Mouse (Mus musculus) midbrain, embryonic 14.5 days (tissue): Measurements from ENCODE around the gene Ino80. TPM values are rescaled to one million over a fixed set of nuclear protein-coding genes. Genes with fewer than 3 reads are reported as not detected.

ENCODE experiments used
- ATAC-seq: fragments of 200-750 bp; cut with Nextera tagmentation; 2 replicates; pipeline ENCODE4 v1.8.0; 2017; ENCODE audit warnings: moderate number of reproducible peaks, moderate library complexity; ENCODE audit not compliant: low FRiP score, low TSS enrichment
- DNase-seq: peaks from one replicate; pipeline ENCODE4 v3.0.0-alpha.2; 2015
- H3K27ac ChIP-seq: fragments of 300-500 bp; sonication (generic); replicated peaks from 2 replicates; pipeline ENCODE4 v1.5.1; 2014; ENCODE audit warnings: mild to moderate bottlenecking, low read depth, low read length, moderate library complexity
- H3K27me3 ChIP-seq: fragments of 300-500 bp; sonication (generic); 2 replicates; pipeline ENCODE4 v1.6.1; 2014; ENCODE audit warnings: low read length, control low read depth, mixed read lengths; ENCODE audit not compliant: control insufficient read depth, insufficient read depth
- H3K36me3 ChIP-seq: fragments of 300-500 bp; sonication (generic); 2 replicates; pipeline ENCODE4 v1.6.1; 2014; ENCODE audit warnings: low read length, control low read depth; ENCODE audit not compliant: control insufficient read depth, insufficient read depth
- H3K4me1 ChIP-seq: fragments of 300-500 bp; sonication (generic); 2 replicates; pipeline ENCODE4 v1.6.1; 2014; ENCODE audit warnings: mild to moderate bottlenecking, antibody characterized with exemption, low read length, control low read depth; ENCODE audit not compliant: control insufficient read depth, insufficient read depth
- H3K4me2 ChIP-seq: fragments of 300-500 bp; sonication (generic); 2 replicates; pipeline ENCODE4 v1.6.1; 2014; ENCODE audit warnings: mild to moderate bottlenecking, low read length, moderate library complexity
- H3K4me3 ChIP-seq: fragments of 300-500 bp; sonication (generic); replicated peaks from 2 replicates; pipeline ENCODE4 v1.5.1; 2014; ENCODE audit warnings: low read depth, low read length
- H3K9ac ChIP-seq: fragments of 300-500 bp; sonication (generic); replicated peaks from 2 replicates; pipeline ENCODE4 v1.6.1; 2014; ENCODE audit warnings: mild to moderate bottlenecking, low read length, moderate library complexity
- H3K9me3 ChIP-seq: fragments of 300-500 bp; sonication (generic); 2 replicates; pipeline ENCODE4 v1.6.1; 2016; ENCODE audit warnings: low read length, control low read depth, mixed read lengths; ENCODE audit not compliant: control insufficient read depth
- WGBS: fragments of 180-500 bp; shearing (Covaris S2); extraction: QIAGEN DNeasy Blood & Tissue Kit; methylation state at CpG from one replicate; pipeline ENCODE4 v1.1.7; 2014; 5-methylcytosine and 5-hydroxymethylcytosine counted together
- polyA plus RNA-seq: library from polyadenylated mRNA; unstranded; fragments of >200 nt; fragmentation: Nextera tagmentation; extraction: Ambion mirVana; gene quantifications from 2 replicates; pipeline ENCODE4 v1.2.1, GENCODE M21; 2014

The Ino80 gene
- polyA plus RNA-seq, 1 experiment from 2014 or later = 6.5 TPM

- ATAC-seq = no peak
- Histone ChIP-seq H3K27ac (no peak overlapping the region), H3K27me3 (no peaks in the 10 kb centered on the region), H3K36me3 (peaks cover 87% of the 10 kb centered on the region), H3K4me3 (no peak overlapping the region), H3K4me2 (no peak overlapping the region), H3K9ac (no peak overlapping the region), H3K9me3 (no peaks in the 10 kb centered on the region), H3K4me1 (no peaks in the 10 kb centered on the region)
- WGBS = 75% methylated on average over 3 of the region's 3 CpGs
- no peak for DNase-seq
Observed at GRCm38 (mm10) chr2:119377826-119378225, 99.7 kb downstream of the Ino80 start.

GRCm38 (mm10) chr2:119377286-119377685 lies 100.2 kb downstream of the Ino80 start:
- Histone ChIP-seq H3K4me3 (no peak overlapping the region), H3K9ac (no peak overlapping the region), H3K36me3 (peaks cover 87% of the 10 kb centered on the region), H3K4me2 (no peak overlapping the region), H3K9me3 (no peaks in the 10 kb centered on the region), H3K27ac (no peak overlapping the region), H3K4me1 (no peaks in the 10 kb centered on the region), H3K27me3 (no peaks in the 10 kb centered on the region)
- 84% methylated on average over 9 of the region's 9 CpGs for WGBS
- no peak for DNase-seq
- no peak for ATAC-seq

DNA sequence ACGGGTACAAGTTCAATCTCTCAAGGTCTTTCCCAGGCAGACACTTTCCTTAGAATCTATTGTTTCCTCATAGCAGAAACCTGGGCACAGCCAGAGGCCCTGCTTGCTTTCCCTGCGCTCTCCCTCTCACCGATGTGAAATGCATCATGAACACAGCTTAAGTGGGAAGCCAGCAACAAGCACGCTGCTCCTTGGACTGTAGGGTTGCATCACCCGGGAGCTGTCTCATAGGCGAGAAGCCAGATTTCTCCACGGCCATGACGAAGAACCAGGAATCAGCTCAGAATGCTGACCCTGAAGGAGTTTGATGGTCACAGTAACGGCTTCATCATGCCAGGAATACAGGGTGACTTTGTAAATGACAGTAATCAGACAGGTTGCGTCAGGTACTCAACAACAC lies 107.4 kb downstream of the Ino80 start:
- Histone ChIP-seq H3K9ac (no peak overlapping the region), H3K36me3 (peaks cover 48% of the 10 kb centered on the region), H3K27ac (no peak overlapping the region), H3K4me2 (no peak overlapping the region), H3K27me3 (no peaks in the 10 kb centered on the region), H3K9me3 (no peaks in the 10 kb centered on the region), H3K4me3 (no peak overlapping the region), H3K4me1 (no peaks in the 10 kb centered on the region)
- 97% methylated on average over 10 of the region's 10 CpGs for WGBS
- DNase-seq (no peak), ATAC-seq (no peak)

DNA sequence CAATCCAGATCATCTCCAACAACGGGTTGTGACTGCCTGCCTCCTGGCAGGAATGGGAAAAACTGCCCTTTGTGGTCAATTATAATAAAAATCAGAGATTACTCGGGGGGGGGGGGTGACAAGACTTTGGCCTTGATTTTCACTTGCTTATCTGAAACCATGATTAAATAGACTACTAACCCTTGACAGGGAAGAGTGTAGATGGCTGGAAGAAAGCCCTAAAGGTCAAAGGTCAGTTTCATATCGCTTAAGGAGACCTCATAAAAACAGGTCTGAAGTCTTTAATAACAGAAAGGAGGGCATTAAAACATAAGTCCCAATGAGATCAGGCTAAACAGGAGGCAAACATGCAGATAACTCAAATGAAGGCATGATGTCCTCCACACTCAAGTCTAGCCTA lies 110.1 kb downstream of the Ino80 start:
- ATAC-seq = no peak
- no peak overlapping the region for H3K4me2 ChIP-seq
- no peak overlapping the region for H3K4me3 ChIP-seq
- 83% methylated on average over 3 of the region's 3 CpGs for WGBS
- H3K36me3 ChIP-seq = peaks cover 22% of the 10 kb centered on the region
- no peak overlapping the region for H3K9ac ChIP-seq
- H3K27ac ChIP-seq = no peak overlapping the region
- no peaks in the 10 kb centered on the region for H3K9me3 ChIP-seq
- no peak for DNase-seq
- no peaks in the 10 kb centered on the region for H3K27me3 ChIP-seq
- no peaks in the 10 kb centered on the region for H3K4me1 ChIP-seq

GRCm38 (mm10) chr2:119364969-119365368 lies 112.5 kb downstream of the Ino80 start:
- H3K27ac ChIP-seq = no peak overlapping the region
- no peaks in the 10 kb centered on the region for H3K27me3 ChIP-seq
- H3K36me3 ChIP-seq = no peaks in the 10 kb centered on the region; the same call in 1 of the 2 replicates
- H3K4me3 ChIP-seq = no peak overlapping the region
- H3K9ac ChIP-seq = no peak overlapping the region
- no peak overlapping the region for H3K4me2 ChIP-seq
- 85% methylated on average over 3 of the region's 3 CpGs for WGBS
- no peaks in the 10 kb centered on the region for H3K4me1 ChIP-seq
- ATAC-seq (no peak), DNase-seq (no peak)
- peaks cover 15% of the 10 kb centered on the region for H3K9me3 ChIP-seq

GRCm38 (mm10) chr2:119359721-119360291 lies 117.7 kb downstream of the Ino80 start:
- Histone ChIP-seq H3K27me3 (no peaks in the 10 kb centered on the region), H3K4me2 (no peak overlapping the region), H3K9ac (no peak overlapping the region), H3K4me1 (no peaks in the 10 kb centered on the region), H3K27ac (no peak overlapping the region), H3K9me3 (peaks cover 15% of the 10 kb centered on the region), H3K4me3 (no peak overlapping the region), H3K36me3 (no peaks in the 10 kb centered on the region)
- no peak for ATAC-seq
- WGBS = 93% methylated on average over 2 of the region's 2 CpGs
- DNase-seq = no peak

DNA sequence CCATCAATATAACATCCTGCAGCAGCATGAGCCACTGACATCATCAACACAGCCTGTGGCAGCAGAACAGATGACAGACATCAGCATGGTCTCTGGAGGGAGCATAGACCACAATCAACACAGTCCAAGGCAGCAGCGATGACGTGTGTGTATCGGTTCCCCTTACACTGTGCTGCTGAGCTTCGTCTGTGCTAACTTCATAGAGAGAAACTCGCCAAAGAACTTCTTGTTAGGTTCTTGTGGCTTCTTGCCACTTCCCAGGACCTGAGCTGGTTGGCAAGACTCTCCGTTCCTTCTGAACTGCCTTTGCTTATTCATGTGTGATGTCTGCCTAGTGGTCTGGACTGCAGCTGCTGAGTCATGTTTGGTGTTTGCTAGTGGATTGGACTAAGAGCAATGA lies 119.2 kb downstream of the Ino80 start:
- Histone ChIP-seq H3K9ac (no peak overlapping the region), H3K36me3 (no peaks in the 10 kb centered on the region), H3K4me1 (no peaks in the 10 kb centered on the region), H3K4me2 (no peak overlapping the region), H3K9me3 (peaks cover 15% of the 10 kb centered on the region), H3K27ac (no peak overlapping the region), H3K27me3 (no peaks in the 10 kb centered on the region), H3K4me3 (no peak overlapping the region)
- DNase-seq = no peak
- WGBS = 89% methylated on average over 6 of the region's 6 CpGs
- no peak for ATAC-seq

DNA sequence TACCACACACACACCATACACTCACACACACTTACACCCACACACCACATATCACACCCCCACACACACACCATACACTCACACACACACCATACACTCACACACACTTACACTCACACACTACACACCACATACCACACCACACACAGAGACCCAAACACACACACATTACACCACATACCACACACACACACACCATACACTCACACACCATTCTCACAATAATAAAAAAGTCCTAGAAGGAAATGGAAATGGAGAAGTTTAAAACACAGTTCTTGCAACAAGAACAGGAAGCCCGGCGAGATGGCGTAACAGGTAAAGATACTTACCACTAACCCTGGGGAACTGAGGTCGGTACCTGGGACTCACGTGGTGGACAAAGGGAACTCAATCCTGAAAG lies 120.7 kb downstream of the Ino80 start:
- Histone ChIP-seq H3K36me3 (no peaks in the 10 kb centered on the region), H3K9me3 (peaks cover 12% of the 10 kb centered on the region), H3K9ac (no peak overlapping the region), H3K27me3 (no peaks in the 10 kb centered on the region), H3K4me3 (no peak overlapping the region), H3K4me2 (no peak overlapping the region), H3K4me1 (no peaks in the 10 kb centered on the region), H3K27ac (no peak overlapping the region)
- ATAC-seq (no peak), DNase-seq (no peak)
- 93% methylated on average over 5 of the region's 5 CpGs for WGBS

DNA sequence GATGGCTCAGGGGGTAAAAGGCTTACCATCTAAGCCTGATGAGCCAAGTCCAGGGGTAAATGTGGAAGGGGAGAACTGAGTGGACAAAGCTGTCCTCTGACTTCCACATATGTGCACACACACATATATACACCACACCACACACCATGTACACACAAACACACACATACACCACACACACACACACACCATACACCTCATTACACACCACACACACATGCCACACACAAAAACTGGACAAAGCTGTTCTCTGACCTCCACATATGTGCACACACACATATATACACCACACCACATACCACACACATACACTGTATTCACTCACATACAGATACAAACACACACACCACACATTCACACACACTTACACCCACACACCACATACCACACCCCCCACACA lies 121.2 kb downstream of the Ino80 start:
- Histone ChIP-seq H3K27ac (no peak overlapping the region), H3K4me3 (no peak overlapping the region), H3K27me3 (0 out of 2 replicates have a peak, but pooled peaks cover 1% of the 10 kb centered on the region), H3K4me1 (no peaks in the 10 kb centered on the region), H3K4me2 (no peak overlapping the region), H3K36me3 (no peaks in the 10 kb centered on the region), H3K9ac (no peak overlapping the region), H3K9me3 (peaks cover 8% of the 10 kb centered on the region)
- ATAC-seq (no peak), DNase-seq (no peak)
